Mouse (Mus musculus): ENCODE measurements at regions not wholly inside any gene's neighbourhood (a gene's known extent, or its start where the extent isn't known, plus 50 kb on each side); places are given as distances from the start of the nearest gene placed in this dataset.

- H3K27me3 ChIP-seq (ENCODE audit: control insufficient read depth, insufficient read depth, low read length): no peaks in the 10 kb centered on the region
- no peak overlapping the region for H3K27ac ChIP-seq
- no peak overlapping the region for H3K4me2 ChIP-seq (ENCODE audit: low read depth)
- H3K9ac ChIP-seq (replicated peaks): no peak overlapping the region
- no peak for ATAC-seq (ENCODE audit: insufficient read depth)
- no peaks in the 10 kb centered on the region for H3K4me1 ChIP-seq (replicated peaks; ENCODE audit: control insufficient read depth in 2 of 2, insufficient read depth in 2 of 2, low read length in 1 of 2)
- 46% methylated on average over 3 of the region's 3 CpGs for WGBS (ENCODE audit: insufficient replicate concordance)
- no peak for DNase-seq (ENCODE audit: low read depth in 3 of 3, low spot score in 3 of 3)
- H3K4me3 ChIP-seq (ENCODE audit: insufficient read depth in 1 of 2, low read depth in 2 of 2, low read length in 2 of 2): no peak overlapping the region
- H3K36me3 ChIP-seq (replicated peaks; ENCODE audit: control insufficient read depth, insufficient read depth, low read depth): no peaks in the 10 kb centered on the region
- no peak for TF ChIP-seq CTCF (IDR thresholded peaks at IDR 0.05; ENCODE audit: low read depth)
- TF ChIP-seq EP300 (IDR thresholded peaks at IDR 0.05; ENCODE audit: low read depth): no peak
- H3K9me3 ChIP-seq (ENCODE audit: control insufficient read depth, low read length): no peaks in the 10 kb centered on the region
Observed at GRCm38 (mm10) chr1:57579086-57579485, 172.2 kb upstream of the Tyw5 start.

DNA sequence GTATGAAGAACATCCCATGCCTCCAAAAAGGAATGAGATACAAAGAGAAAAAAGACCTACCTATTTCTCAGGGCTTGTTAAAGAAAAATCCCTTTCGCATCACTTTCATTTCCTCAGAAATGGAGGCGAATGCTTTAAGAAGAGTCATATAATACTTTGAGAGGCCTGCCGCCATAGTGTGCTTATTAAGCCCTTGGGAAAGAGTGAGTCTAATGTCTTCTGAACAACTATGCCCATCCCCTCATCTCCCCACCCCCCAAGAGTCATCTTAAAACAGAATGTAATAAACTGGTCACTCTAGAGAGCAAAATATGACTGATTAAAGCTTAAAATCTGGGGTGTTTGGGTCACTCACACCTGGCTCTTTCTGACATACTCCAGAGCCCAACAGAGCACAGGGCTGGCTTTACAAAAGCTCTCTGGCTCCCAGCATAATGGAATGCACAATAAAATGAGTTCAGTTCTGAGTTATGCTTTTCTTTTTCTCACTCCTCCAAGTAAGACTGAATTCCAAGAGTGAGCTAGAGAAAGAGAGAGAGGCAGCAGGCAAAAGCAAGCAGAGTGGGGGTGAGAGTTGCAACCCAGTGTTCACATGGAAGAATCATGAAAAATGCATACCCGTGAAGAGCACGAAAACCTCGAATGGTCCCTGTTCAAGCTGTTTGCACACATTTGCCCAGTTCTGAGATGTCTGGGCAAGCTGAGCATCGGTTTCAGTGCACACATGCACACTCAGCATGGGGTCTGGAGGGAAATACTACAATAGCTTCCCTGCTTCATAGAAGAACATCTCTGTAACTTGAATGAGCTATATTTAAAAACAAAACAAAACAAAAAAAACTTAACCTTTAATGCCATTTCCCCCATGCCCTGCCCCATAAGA is 180.0 kb upstream of the Spats2l start:
- ATAC-seq (ENCODE audit: insufficient read depth) (no peak), DNase-seq (ENCODE audit: low read depth in 3 of 3, low spot score in 3 of 3) (no peak)
- no peak for TF ChIP-seq EP300 (IDR thresholded peaks at IDR 0.05; ENCODE audit: low read depth)
- no peak for TF ChIP-seq CTCF (IDR thresholded peaks at IDR 0.05; ENCODE audit: low read depth)
- Histone ChIP-seq H3K9ac (replicated peaks) (no peak overlapping the region), H3K36me3 (replicated peaks; ENCODE audit: control insufficient read depth, insufficient read depth, low read depth) (no peaks in the 10 kb centered on the region), H3K9me3 (ENCODE audit: control insufficient read depth, low read length) (no peaks in the 10 kb centered on the region), H3K27me3 (ENCODE audit: control insufficient read depth, insufficient read depth, low read length) (no peaks in the 10 kb centered on the region), H3K27ac (no peak overlapping the region), H3K4me1 (replicated peaks; ENCODE audit: control insufficient read depth in 2 of 2, insufficient read depth in 2 of 2, low read length in 1 of 2) (no peaks in the 10 kb centered on the region), H3K4me3 (ENCODE audit: insufficient read depth in 1 of 2, low read depth in 2 of 2, low read length in 2 of 2) (no peak overlapping the region), H3K4me2 (ENCODE audit: low read depth) (no peak overlapping the region)
- 63% methylated on average over 7 of the region's 7 CpGs for WGBS (ENCODE audit: insufficient replicate concordance)

DNA sequence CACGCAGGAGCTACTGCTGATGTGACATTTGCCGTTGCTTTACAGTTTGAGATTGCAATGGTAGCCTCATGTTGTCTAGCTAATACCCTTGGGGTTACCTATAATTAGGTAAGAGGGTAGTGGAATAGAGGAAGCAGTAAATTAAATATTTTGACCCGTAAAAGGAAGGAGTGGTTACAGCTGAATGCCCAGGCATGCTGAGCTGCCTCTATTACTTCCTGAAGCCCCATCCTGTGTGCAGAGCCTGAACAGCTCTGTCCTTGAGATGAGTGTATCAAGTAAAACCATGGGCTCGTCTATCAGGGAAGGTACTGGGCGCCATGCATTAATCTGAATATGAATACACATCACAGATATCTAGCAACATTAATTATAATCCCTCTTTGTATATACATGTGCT is 179.1 kb upstream of the Spats2l start:
- H3K36me3 ChIP-seq (replicated peaks; ENCODE audit: control insufficient read depth, insufficient read depth, low read depth): no peaks in the 10 kb centered on the region
- no peak overlapping the region for H3K4me2 ChIP-seq (ENCODE audit: low read depth)
- no peak overlapping the region for H3K27ac ChIP-seq
- DNase-seq (ENCODE audit: low read depth in 3 of 3, low spot score in 3 of 3): no peak
- TF ChIP-seq EP300 (IDR thresholded peaks at IDR 0.05; ENCODE audit: low read depth) (no peak), CTCF (IDR thresholded peaks at IDR 0.05; ENCODE audit: low read depth) (no peak)
- H3K4me3 ChIP-seq (ENCODE audit: insufficient read depth in 1 of 2, low read depth in 2 of 2, low read length in 2 of 2): no peak overlapping the region
- no peaks in the 10 kb centered on the region for H3K9me3 ChIP-seq (ENCODE audit: control insufficient read depth, low read length)
- no peak for ATAC-seq (ENCODE audit: insufficient read depth)
- 24% methylated on average over 5 of the region's 5 CpGs for WGBS (ENCODE audit: insufficient replicate concordance)
- H3K27me3 ChIP-seq (ENCODE audit: control insufficient read depth, insufficient read depth, low read length): no peaks in the 10 kb centered on the region
- H3K4me1 ChIP-seq (replicated peaks; ENCODE audit: control insufficient read depth in 2 of 2, insufficient read depth in 2 of 2, low read length in 1 of 2): no peaks in the 10 kb centered on the region
- no peak overlapping the region for H3K9ac ChIP-seq (replicated peaks)

DNA sequence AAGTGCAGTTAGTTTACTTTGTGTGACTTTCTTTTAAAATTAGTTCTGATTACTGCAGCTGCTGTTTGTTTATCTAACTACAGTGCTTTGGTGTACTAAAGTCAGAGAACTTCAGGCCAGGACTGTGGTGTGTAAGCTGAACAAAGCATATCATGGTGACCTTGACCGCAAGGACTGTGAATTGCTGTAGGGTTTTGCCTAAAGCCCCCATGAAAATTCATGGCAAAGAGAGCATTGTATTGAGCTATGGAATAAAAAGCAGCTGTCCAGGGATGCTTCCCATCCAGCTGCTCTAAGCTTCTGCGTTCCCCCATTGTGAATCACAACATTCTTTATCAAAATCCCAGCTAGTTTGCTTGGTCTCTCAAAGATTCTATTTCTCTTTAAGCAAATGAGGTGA is 173.0 kb upstream of the Spats2l start:
- WGBS (ENCODE audit: insufficient replicate concordance): 62% methylated on average over 2 of the region's 2 CpGs
- DNase-seq (ENCODE audit: low read depth in 3 of 3, low spot score in 3 of 3): no peak
- Histone ChIP-seq H3K9ac (replicated peaks) (no peak overlapping the region), H3K36me3 (replicated peaks; ENCODE audit: control insufficient read depth, insufficient read depth, low read depth) (no peaks in the 10 kb centered on the region), H3K4me1 (replicated peaks; ENCODE audit: control insufficient read depth in 2 of 2, insufficient read depth in 2 of 2, low read length in 1 of 2) (no peaks in the 10 kb centered on the region), H3K9me3 (ENCODE audit: control insufficient read depth, low read length) (no peaks in the 10 kb centered on the region), H3K4me2 (ENCODE audit: low read depth) (no peak overlapping the region), H3K27me3 (ENCODE audit: control insufficient read depth, insufficient read depth, low read length) (no peaks in the 10 kb centered on the region), H3K27ac (no peak overlapping the region), H3K4me3 (ENCODE audit: insufficient read depth in 1 of 2, low read depth in 2 of 2, low read length in 2 of 2) (no peak overlapping the region)
- no peak for TF ChIP-seq CTCF (IDR thresholded peaks at IDR 0.05; ENCODE audit: low read depth)
- TF ChIP-seq EP300 (IDR thresholded peaks at IDR 0.05; ENCODE audit: low read depth): no peak
- ATAC-seq (ENCODE audit: insufficient read depth): no peak

DNA sequence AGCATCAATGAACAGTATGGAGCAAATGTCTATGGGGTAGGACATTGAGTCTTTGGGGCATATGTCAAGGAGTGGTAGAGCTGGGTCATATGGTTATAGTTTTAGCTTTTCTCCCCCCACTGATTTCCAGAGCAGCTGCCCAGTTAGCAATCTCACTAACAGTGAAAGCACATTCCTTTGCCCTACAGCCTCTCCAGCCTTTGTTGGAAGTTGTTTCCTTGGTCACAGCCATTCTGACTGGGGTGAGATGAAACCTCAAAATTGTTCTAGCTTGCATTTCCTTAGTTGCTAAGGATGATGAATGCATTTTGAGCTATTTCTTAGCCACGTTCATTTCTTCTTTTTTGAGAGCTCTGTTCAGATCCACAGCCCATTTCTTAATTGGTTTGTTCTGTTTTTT is 168.4 kb upstream of the Spats2l start:
- no peaks in the 10 kb centered on the region for H3K4me1 ChIP-seq (replicated peaks; ENCODE audit: control insufficient read depth in 2 of 2, insufficient read depth in 2 of 2, low read length in 1 of 2)
- H3K9ac ChIP-seq (replicated peaks): no peak overlapping the region
- no peak overlapping the region for H3K4me2 ChIP-seq (ENCODE audit: low read depth)
- 21% methylated on average over 1 of the region's 1 CpGs for WGBS (ENCODE audit: insufficient replicate concordance)
- no peak for DNase-seq (ENCODE audit: low read depth in 3 of 3, low spot score in 3 of 3)
- ATAC-seq (ENCODE audit: insufficient read depth): no peak
- no peak overlapping the region for H3K4me3 ChIP-seq (ENCODE audit: insufficient read depth in 1 of 2, low read depth in 2 of 2, low read length in 2 of 2)
- H3K27ac ChIP-seq: no peak overlapping the region
- H3K9me3 ChIP-seq (ENCODE audit: control insufficient read depth, low read length): no peaks in the 10 kb centered on the region
- TF ChIP-seq EP300 (IDR thresholded peaks at IDR 0.05; ENCODE audit: low read depth): no peak
- H3K36me3 ChIP-seq (replicated peaks; ENCODE audit: control insufficient read depth, insufficient read depth, low read depth): no peaks in the 10 kb centered on the region
- no peaks in the 10 kb centered on the region for H3K27me3 ChIP-seq (ENCODE audit: control insufficient read depth, insufficient read depth, low read length)
